Mouse (Mus musculus) G1E (cell line): ENCODE measurements at regions not wholly inside any gene's neighbourhood (a gene's known extent, or its start where the extent isn't known, plus 50 kb on each side); places are given as distances from the start of the nearest gene placed in this dataset.

ENCODE experiments used
- CTCF ChIP-seq: IDR thresholded peaks from 2 replicates; pipeline ENCODE4 v1.5.1; 2012; ENCODE audit warnings: low read depth, low read length, inconsistent platforms, mixed read lengths
- POLR2AphosphoS5 ChIP-seq: IDR thresholded peaks from 2 replicates; pipeline ENCODE4 v1.6.1; 2012; ENCODE audit warnings: low read depth, low read length, inconsistent platforms; ENCODE audit not compliant: insufficient replicate concordance
- TAL1 ChIP-seq: conservative IDR thresholded peaks from 2 replicates; pipeline ENCODE4 v1.6.1; 2012; ENCODE audit warnings: low read depth, low read length, inconsistent platforms, mixed read lengths

- TF ChIP-seq CTCF (no peak), POLR2AphosphoS5 (no peak), TAL1 (no peak)
These were observed 157.1 kb upstream of the G2e3 start for GRCm38 (mm10) chr12:51190754-51191153.
